Comparison of ENCODE assay signal across 8 mouse cellular contexts in the genomic region with DNA sequence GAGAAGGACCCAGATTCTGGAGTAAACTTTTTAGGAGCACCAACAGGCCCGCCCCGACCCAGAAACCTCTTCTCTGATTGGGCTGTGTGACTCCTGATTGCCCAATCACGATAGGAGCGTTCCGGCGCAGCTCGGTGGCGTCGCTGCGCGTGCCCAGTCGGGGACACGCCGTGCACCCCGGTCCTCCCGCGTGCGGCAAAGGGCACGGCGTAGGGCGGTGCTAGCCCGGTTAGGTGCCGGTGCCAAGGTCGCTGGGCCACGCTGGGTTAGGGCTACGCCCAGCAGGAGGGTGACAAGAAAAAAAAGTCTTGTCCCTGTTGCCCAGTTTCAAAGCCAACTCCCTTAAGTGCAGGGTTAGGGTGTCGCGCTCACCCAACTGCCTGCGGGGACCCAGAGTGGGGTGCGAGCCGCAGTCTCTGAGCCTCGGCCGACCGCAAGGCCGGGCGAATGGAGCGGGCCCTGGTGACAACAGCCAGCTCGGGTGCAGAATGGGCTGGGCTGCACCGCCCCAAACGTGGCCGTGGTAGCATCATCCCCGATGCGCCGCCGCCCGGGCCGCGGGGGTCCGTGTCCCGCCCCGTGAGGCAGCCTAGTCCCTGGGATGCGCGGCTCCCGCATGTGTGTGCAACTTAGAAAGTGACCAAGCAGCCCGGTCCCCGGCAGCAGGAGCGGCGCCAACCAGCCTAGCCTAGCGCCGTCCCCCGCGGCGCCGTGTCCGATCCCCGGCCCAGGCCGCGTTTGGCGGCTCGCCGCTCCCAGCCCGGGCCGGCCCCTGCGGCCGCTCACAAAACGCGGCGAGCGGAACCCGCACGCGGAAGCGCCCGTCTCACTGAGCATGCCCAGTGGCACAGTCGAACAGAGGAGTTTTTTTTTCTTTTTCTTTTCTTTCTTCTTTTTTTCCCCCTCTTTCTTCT. TPM values are rescaled to one million over a fixed set of nuclear protein-coding genes. Genes with fewer than 3 reads are reported as not detected.
A peak's percentile ranks its signal among the peaks of the same experiment; 100 is the strongest.
DNase-seq lines count a peak whose midpoint lies in the region; ATAC-seq lines count a peak whose summit lies in the region.

Tdrd3 (plus strand) TSS at position 832 of the 914 bp plus-strand sequence.

- peak within 1 kb of the TSS; percentile 63 for H3K4me2 ChIP-seq in intestine, embryonic 14.5 days (ENCODE audit: low read length)

- H3K36me3 ChIP-seq in intestine, embryonic 14.5 days (ENCODE audit: control insufficient read depth, insufficient read depth, low read length): no peaks in the 10 kb centered on the region

- peak; percentile 92 to 93 for DNase-seq in adrenal gland, adult 18-20 months (ENCODE audit: low spot score in 2 of 2)
- peak; percentile 96 for DNase-seq in embryo, embryonic 11 days
- DNase-seq in gastrocnemius, postnatal 25 days: peak; percentile 97
- DNase-seq in intestine, embryonic 14.5 days (ENCODE audit: low spot score): peak; percentile 92
- peak; percentile 93 to 95 for DNase-seq in left cerebral cortex, postnatal 14 days (ENCODE audit: low spot score in 2 of 2)
- DNase-seq in mesoderm, embryonic 11.5 days (ENCODE audit: low read depth, low spot score): peak; percentile 94
- peak; percentile 93 to 94 for DNase-seq in right cerebral cortex, postnatal 36 days (ENCODE audit: low spot score in 2 of 2)
- peak; percentile 90 for DNase-seq in yolk sac, embryonic 10.5 days (ENCODE audit: low spot score)

- peak within 1 kb of the TSS; percentile 100 for H3K27ac ChIP-seq in intestine, embryonic 14.5 days (ENCODE audit: low read depth)

- H3K4me3 ChIP-seq in intestine, embryonic 14.5 days (ENCODE audit: low read depth, low read length): peak within 1 kb of the TSS; percentile 78

- peaks cover 17% of the 10 kb centered on the region for H3K4me1 ChIP-seq in intestine, embryonic 14.5 days (replicated peaks; ENCODE audit: control insufficient read depth, insufficient read depth, low read length)

- peak; percentile 93 for ATAC-seq in intestine, embryonic 14.5 days (replicated peaks; ENCODE audit: low FRiP score, low TSS enrichment, low read depth)

- intact Hi-C loops in left cerebral cortex, postnatal 14 days (cut with DNase I): loop anchor here (5.0 kb wide), 1 partner anchor 36 kb away; no protein-coding TSS in a partner anchor

- no peaks in the 10 kb centered on the region for H3K27me3 ChIP-seq in intestine, embryonic 14.5 days (replicated peaks; ENCODE audit: control insufficient read depth, insufficient read depth, low read length)

- no peaks in the 10 kb centered on the region for H3K9me3 ChIP-seq in intestine, embryonic 14.5 days (ENCODE audit: control insufficient read depth, low read length)

- peak within 1 kb of the TSS; percentile 95 for H3K9ac ChIP-seq in intestine, embryonic 14.5 days (ENCODE audit: low read length)

- WGBS in intestine, embryonic 14.5 days: under 1% methylated on average over 75 of the region's 85 CpGs

RNA-seq across cellular contexts. Expression of gene Tdrd3, which starts in this region (rescaled TPM):
- total RNA-seq in adrenal gland, adult 18-20 months (2021): 10 to 100 TPM; 26.6 to 34.7 TPM
- total RNA-seq in gastrocnemius, postnatal 25 days (2021): 10 to 100 TPM; 16.8 to 17.0 TPM
- 27.0 and 31.1 TPM in 2 replicates for polyA plus RNA-seq in intestine, embryonic 14.5 days (2014; fragmentation: Nextera tagmentation; extraction: Ambion mirVana)
- 10 to 100 TPM; 23.3 to 23.8 TPM for total RNA-seq in left cerebral cortex, postnatal 14 days (2021)

Comparison
In these comparisons a context has a peak if more than half of its experiments do, and no peak if none do; other contexts are left out.
1. Peak in every context shown above with its lines: DNase-seq, ATAC-seq, H3K4me3 ChIP-seq and H3K27ac ChIP-seq.